Mouse (Mus musculus) midbrain, embryonic 15.5 days (tissue): Measurements from ENCODE around the gene Trim59. TPM values are rescaled to one million over a fixed set of nuclear protein-coding genes. Genes with fewer than 3 reads are reported as not detected.
"Not testable (repeated sequence)": the region's sequence is repeated elsewhere in the genome, so short reads cannot be mapped to it uniquely, and the experiment has no call there.

Source experiments
- ATAC-seq: fragments of 200-750 bp; cut with Nextera tagmentation; replicated peaks from 2 replicates; pipeline ENCODE4 v1.8.0; 2017; ENCODE audit warnings: moderate TSS enrichment
- H3K27ac ChIP-seq: fragments of 300-500 bp; sonication (generic); 2 replicates; pipeline ENCODE4 v1.5.1; 2015; ENCODE audit warnings: mild to moderate bottlenecking, inconsistent platforms
- H3K27me3 ChIP-seq: fragments of 300-500 bp; sonication (generic); replicated peaks from 2 replicates; pipeline ENCODE4 v1.6.1; 2015; ENCODE audit warnings: inconsistent platforms
- H3K36me3 ChIP-seq: fragments of 300-500 bp; sonication (generic); replicated peaks from 2 replicates; pipeline ENCODE4 v1.6.1; 2015; ENCODE audit warnings: inconsistent platforms
- H3K4me1 ChIP-seq: fragments of 300-500 bp; sonication (generic); 2 replicates; pipeline ENCODE4 v1.6.1; 2015; ENCODE audit warnings: inconsistent platforms
- H3K4me2 ChIP-seq: fragments of 300-500 bp; sonication (generic); 2 replicates; pipeline ENCODE4 v1.6.1; 2015; ENCODE audit warnings: inconsistent platforms, mild to moderate bottlenecking, moderate library complexity
- H3K4me3 ChIP-seq: fragments of 300-500 bp; sonication (generic); 2 replicates; pipeline ENCODE4 v1.5.1; 2015; ENCODE audit warnings: mild to moderate bottlenecking, inconsistent platforms
- H3K9ac ChIP-seq: fragments of 300-500 bp; sonication (generic); 2 replicates; pipeline ENCODE4 v1.6.1; 2015; ENCODE audit warnings: mild to moderate bottlenecking, inconsistent platforms
- H3K9me3 ChIP-seq: fragments of 300-500 bp; sonication (generic); 2 replicates; pipeline ENCODE4 v1.6.1; 2016; ENCODE audit warnings: inconsistent platforms
- WGBS: fragments of 180-500 bp; shearing (Covaris S2); methylation state at CpG from one replicate; pipeline ENCODE4 v1.1.7; 2015; ENCODE audit warnings: mixed read lengths; 5-methylcytosine and 5-hydroxymethylcytosine counted together
- polyA plus RNA-seq: library from polyadenylated mRNA; unstranded; fragments of >200 nt; fragmentation: Nextera tagmentation; extraction: Ambion mirVana; gene quantifications from 2 replicates; pipeline ENCODE4 v1.2.1, GENCODE M21; 2015

Trim59 gene
- polyA plus RNA-seq, 1 experiment from 2014 or later: 38.4 TPM

DNA sequence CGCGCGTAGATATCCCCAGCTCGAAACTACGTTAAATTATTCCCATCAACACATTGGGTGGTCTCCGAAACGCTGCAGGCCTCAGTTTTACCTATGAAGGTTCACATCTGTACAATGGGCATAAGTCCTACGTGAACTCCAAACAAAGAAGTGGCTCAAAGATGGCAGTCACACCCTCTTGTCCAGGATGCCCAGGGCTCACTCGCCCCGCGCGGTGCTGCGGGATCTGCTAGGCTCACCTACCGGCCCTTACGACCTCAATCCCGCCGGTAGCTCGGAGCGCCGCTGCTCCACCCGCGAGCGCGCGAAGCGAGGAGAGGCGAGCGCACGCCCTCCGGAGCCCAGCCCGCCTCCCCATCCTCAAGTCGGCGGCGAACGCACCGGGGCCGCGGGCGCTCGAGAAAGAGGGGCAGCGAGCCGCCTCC is 376 bp downstream of the Trim59 start:
- H3K4me2 ChIP-seq: peak overlapping the region; percentile 56
- no peaks in the 10 kb centered on the region for H3K36me3 ChIP-seq
- no peaks in the 10 kb centered on the region for H3K9me3 ChIP-seq
- 0% methylated on average over 38 of the region's 42 CpGs for WGBS
- peaks cover 28% of the 10 kb centered on the region for H3K4me1 ChIP-seq
- no peaks in the 10 kb centered on the region; the same call in 1 of the 2 replicates for H3K27me3 ChIP-seq
- H3K4me3 ChIP-seq: peak overlapping the region; percentile 82
- peak overlapping the region; percentile 93 for H3K27ac ChIP-seq
- H3K9ac ChIP-seq: peak overlapping the region; percentile 85
- peak; percentile 80 for ATAC-seq

DNA sequence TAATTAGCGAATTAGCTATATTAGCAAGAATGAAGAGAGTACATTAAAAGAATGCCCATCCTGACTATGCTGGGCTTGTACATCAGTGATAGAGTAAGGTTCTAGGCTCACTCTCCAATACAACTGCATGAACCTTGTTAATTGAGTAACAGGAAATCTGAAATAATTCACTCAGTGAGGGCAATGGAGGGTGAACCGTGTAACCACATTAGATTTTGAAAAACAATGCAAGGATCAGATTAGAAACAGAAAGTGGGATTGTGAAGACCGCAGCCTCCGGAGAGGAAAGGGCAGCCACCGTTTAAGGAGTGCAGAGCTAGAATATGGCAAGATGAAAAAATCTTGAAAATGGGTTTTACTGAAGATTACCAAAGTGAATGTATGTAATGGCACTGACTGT is 3.3 kb downstream of the Trim59 start:
- H3K36me3 ChIP-seq: no peaks in the 10 kb centered on the region
- H3K27ac ChIP-seq: no peak overlapping the region
- no peak for ATAC-seq
- H3K9ac ChIP-seq: no peak overlapping the region
- peaks cover 28% of the 10 kb centered on the region for H3K4me1 ChIP-seq
- H3K27me3 ChIP-seq: no peaks in the 10 kb centered on the region
- no peaks in the 10 kb centered on the region for H3K9me3 ChIP-seq
- WGBS: 62% methylated on average over 5 of the region's 5 CpGs
- H3K4me2 ChIP-seq: no peak overlapping the region
- H3K4me3 ChIP-seq: no peak overlapping the region

DNA sequence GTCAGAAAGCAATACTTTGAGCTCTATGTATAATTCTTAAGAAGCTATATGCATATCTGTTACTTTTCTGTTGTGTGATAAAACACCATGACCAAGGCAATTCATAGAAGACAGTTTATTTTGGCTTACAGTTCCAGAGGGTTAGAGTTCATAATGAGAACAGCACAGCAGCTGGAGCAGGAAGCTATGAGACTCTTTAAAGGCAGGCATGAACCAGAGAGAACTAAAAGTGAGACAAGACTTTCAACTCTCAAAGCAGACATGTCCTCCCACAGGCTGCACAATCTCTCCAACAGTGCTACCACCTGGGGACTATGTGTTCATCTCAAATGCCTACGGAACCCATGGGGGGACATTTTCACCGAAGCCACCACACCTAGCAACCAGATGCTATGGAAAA is 4.5 kb downstream of the Trim59 start:
- no peak overlapping the region for H3K27ac ChIP-seq
- no peaks in the 10 kb centered on the region for H3K36me3 ChIP-seq
- no peak overlapping the region for H3K4me3 ChIP-seq
- no peaks in the 10 kb centered on the region for H3K9me3 ChIP-seq
- 86% methylated on average over 2 of the region's 2 CpGs for WGBS
- H3K4me1 ChIP-seq: peaks cover 21% of the 10 kb centered on the region
- no peak overlapping the region for H3K9ac ChIP-seq
- no peaks in the 10 kb centered on the region for H3K27me3 ChIP-seq
- ATAC-seq: no peak
- H3K4me2 ChIP-seq: no peak overlapping the region

DNA sequence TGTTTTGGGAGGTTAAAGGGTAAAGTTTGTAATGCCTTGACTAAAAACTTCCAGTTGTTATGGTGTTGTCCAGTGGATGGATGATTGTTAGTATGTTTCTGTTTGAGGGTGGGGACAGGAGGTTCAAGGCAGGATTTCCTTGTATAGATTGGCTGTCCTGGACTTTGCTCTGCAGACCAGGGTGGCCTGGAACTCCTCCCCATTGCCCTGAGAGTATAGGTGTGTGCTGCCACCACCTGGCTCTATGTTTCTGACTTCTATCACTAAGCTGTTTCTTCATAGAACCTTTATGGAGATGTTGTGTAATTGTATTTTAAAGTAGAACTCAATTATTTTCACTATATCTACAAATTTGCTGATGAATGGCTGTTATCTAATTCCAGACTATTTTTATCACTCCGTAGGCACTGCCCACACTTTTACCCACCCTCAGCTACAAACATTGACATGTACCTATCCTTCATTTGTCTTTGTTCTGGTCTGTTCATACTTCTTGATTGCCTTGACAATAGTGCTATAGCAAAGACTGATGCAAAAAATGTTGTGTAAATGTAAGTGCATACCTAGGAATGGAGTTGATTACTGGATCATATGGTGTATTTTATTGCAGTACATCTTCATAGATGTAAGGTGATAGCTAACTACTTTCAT is 18.3 kb downstream of the Trim59 start:
- H3K4me3 ChIP-seq: no peak overlapping the region
- no peak overlapping the region for H3K9ac ChIP-seq
- no peaks in the 10 kb centered on the region for H3K9me3 ChIP-seq
- no peak for ATAC-seq
- H3K4me2 ChIP-seq: no peak overlapping the region
- H3K27ac ChIP-seq: no peak overlapping the region
- H3K4me1 ChIP-seq: no peaks in the 10 kb centered on the region
- H3K36me3 ChIP-seq: no peaks in the 10 kb centered on the region; the same call in 1 of the 2 replicates
- H3K27me3 ChIP-seq: no peaks in the 10 kb centered on the region
- 95% methylated on average over 1 of the region's 1 CpGs for WGBS

DNA sequence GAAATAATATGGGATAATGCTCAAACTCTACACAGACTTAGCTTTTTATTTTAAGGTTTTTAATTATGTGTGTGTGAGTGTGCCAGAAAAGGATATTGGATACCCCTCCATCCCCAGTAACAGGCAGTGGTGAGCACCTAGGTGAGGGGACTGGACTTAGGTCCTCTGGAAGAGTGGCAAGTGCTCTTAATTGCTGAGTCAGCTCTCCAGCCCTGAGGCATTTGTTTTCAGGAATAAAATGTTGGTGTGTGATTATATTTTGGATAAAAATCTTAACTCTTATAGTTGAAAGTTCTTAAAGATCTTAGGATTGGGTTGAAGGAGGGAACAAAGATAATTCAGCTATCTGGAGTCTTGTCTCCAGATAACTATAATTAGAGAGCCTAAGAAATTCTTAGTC is 23.8 kb downstream of the Trim59 start:
- Histone ChIP-seq H3K9ac (no peak overlapping the region), H3K4me3 (no peak overlapping the region), H3K4me1 (no peaks in the 10 kb centered on the region), H3K27ac (no peak overlapping the region), H3K27me3 (no peaks in the 10 kb centered on the region), H3K36me3 (no peaks in the 10 kb centered on the region; the same call in 1 of the 2 replicates), H3K9me3 (no peaks in the 10 kb centered on the region), H3K4me2 (no peak overlapping the region)
- ATAC-seq: no peak

DNA sequence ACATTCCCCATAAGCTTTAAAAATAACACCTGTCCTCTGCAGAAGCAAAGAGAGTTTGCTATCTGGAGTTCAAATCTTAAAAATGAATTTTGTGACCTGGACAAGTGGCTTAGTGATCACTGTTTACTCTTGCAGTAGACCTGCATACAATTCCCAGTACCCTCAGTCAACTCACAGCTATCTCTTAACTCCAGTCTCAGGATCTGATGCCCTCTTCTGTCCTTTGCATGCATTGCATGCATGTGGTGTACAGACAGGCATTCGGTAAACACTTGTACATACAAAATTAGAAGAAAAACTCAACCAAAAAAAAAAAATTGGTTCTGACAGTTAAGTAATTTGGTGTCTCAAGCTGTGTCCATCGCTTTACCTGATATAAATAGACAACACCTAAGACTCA is 24.3 kb downstream of the Trim59 start:
- no peaks in the 10 kb centered on the region for H3K4me1 ChIP-seq
- ATAC-seq: no peak
- WGBS: 92% methylated on average over 2 of the region's 2 CpGs
- no peak overlapping the region for H3K4me3 ChIP-seq
- no peak overlapping the region for H3K4me2 ChIP-seq
- no peak overlapping the region for H3K27ac ChIP-seq
- no peak overlapping the region for H3K9ac ChIP-seq
- no peaks in the 10 kb centered on the region for H3K27me3 ChIP-seq
- no peaks in the 10 kb centered on the region; the same call in 1 of the 2 replicates for H3K36me3 ChIP-seq
- H3K9me3 ChIP-seq: no peaks in the 10 kb centered on the region

DNA sequence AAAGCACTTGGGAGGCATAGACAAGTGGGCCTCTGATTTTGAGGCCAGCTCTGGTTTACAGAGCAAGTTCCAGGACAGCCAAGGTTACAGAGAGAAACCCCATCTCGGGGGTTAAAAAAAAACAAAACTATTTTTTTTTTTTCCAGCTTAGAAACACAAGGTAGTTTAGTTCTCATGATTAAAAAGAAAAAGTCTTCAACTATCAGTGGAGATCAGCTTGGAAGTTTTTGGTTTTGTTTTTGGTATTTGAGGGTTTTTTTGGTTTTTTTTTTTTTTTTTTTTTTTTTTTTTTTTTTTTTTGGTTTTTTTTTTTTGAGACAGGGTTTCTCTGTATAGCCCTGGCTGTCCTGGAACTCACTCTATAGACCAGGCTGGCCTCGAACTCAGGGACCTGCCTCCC is 25.9 kb downstream of the Trim59 start:
- not testable (repeated sequence) for H3K9me3 ChIP-seq, H3K36me3 ChIP-seq, H3K27ac ChIP-seq, H3K27me3 ChIP-seq, H3K4me3 ChIP-seq, ATAC-seq, H3K4me2 ChIP-seq, H3K4me1 ChIP-seq, H3K9ac ChIP-seq
- WGBS: 98% methylated on average over 2 of the region's 2 CpGs

DNA sequence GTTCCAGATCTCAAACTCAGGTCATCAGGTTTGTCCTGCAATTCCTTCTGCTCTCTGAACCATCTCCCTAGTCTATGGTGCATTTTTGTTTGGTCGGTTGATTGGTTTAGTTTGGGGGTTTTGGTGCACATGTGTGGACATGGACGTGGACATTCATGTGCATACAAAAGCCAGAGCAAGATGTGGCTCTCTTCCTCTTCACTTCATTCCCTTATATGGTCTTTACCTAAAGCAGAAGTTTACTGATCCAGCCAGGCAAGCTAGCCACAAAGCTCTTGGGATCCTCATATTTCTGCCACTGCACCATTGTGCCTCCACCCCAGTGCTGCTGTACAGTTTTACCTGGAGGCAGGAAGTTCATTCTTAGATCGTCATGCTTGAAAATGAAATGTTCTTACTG is 27.4 kb downstream of the Trim59 start:
- no peak for ATAC-seq
- Histone ChIP-seq H3K27ac (no peak overlapping the region), H3K9ac (no peak overlapping the region), H3K9me3 (no peaks in the 10 kb centered on the region), H3K4me3 (no peak overlapping the region), H3K4me1 (no peaks in the 10 kb centered on the region), H3K27me3 (no peaks in the 10 kb centered on the region), H3K4me2 (no peak overlapping the region), H3K36me3 (no peaks in the 10 kb centered on the region)
- 95% methylated on average over 3 of the region's 3 CpGs for whole genome bisulfite sequencing

DNA sequence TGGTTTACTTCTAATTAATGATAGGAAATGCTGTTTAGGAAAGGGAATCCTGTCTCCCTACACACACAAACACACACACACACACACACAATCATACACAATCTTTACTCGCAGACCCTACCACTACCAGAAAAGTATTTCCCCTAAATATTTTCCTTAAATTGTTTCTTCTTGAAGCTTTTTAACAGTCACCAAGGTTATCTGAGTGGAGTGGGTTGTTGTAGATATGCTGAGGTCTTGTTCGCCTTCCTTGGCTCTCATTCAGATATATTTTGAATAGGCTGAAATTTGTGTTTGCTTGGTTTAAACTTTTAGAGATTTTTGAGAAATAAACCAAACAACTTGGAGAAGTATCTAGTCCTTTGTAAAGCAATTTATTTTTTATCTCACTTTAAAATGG is 35.7 kb downstream of the Trim59 start:
- Histone ChIP-seq H3K4me3 (no peak overlapping the region), H3K27me3 (no peaks in the 10 kb centered on the region), H3K9ac (no peak overlapping the region), H3K9me3 (no peaks in the 10 kb centered on the region), H3K4me1 (peaks cover 18% of the 10 kb centered on the region), H3K36me3 (no peaks in the 10 kb centered on the region), H3K27ac (no peak overlapping the region), H3K4me2 (no peak overlapping the region)
- WGBS: 92% methylated on average over 2 of the region's 2 CpGs
- no peak for ATAC-seq

DNA sequence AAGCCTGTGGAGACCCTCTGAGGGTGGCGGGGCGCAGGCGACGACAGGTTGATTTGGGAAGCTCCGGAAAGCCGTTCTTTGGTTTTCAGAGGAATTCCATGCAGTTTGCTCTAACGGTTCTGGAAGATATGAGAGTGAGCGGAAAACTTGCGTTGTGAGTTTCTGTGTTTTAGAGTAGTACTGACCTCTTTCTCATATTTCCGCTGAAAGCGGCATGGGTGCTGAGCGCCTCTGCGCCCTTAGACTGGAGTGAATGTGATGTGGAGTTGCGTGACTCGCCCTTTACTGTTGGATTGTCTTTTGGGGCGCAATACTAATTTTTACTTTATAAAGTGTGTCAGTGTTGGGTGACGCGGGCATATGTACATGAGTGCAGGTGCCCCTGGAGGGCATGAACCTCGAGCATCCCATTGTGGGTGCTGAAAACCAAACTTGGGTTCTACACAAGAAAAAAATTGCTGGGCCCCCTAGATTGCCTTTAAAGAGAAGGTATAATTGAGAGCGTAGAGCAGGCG is 38.3 kb downstream of the Trim59 start:
- Histone ChIP-seq H3K27me3 (no peaks in the 10 kb centered on the region), H3K4me1 (peaks cover 26% of the 10 kb centered on the region), H3K4me3 (peak overlapping the region; percentile 94), H3K4me2 (peak overlapping the region; percentile 99), H3K9ac (peak overlapping the region; percentile 63), H3K9me3 (no peaks in the 10 kb centered on the region), H3K36me3 (no peaks in the 10 kb centered on the region), H3K27ac (peak overlapping the region; percentile 83)
- 4% methylated on average over 21 of the region's 21 CpGs for WGBS
- ATAC-seq: no peak

DNA sequence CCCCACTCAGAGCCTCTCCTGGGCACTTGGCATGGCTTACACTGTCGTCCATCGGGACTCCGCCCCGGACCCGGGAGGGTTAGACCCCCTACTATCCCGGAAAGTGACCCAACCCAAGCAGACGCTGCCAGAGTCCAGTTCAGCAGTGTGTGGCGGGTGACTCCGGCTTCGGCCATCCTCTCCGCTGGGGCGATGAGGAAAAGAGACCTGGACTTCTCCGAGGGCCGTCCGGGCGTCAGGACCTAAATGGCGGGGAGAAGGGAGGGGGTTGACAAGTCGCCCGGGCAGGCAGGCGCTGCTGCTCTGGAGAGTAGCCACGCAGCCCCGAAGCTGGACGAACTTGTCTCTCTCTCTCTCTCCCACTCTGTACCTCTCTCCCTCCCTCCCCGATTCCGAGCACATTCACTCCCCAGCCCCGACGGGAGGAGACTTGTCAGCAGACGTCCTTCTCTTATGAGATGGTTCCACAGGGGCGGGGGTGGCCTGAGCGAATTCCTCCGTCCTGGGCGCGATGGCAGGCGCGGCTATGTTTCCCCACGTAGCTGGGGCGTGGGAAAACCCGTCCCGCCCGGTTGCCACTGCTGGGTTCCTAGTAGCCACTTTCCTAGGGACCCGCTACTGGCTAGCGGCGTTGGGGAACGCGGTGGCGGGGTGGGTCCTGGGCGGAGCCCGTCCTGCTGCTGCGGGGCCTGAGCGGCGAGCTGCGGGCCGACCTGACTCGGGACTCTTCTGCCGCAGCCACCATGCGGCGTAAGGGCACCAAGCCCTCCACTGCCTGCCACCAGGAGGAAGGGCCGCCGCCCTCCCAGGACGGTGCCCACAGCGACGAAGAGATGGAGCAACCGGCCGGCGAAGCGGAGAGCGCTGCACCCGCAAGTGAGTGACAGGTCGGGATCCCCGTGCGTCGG is 39.0 kb downstream of the Trim59 start:
- no peaks in the 10 kb centered on the region for H3K36me3 ChIP-seq
- ATAC-seq: peak; percentile 29
- H3K27me3 ChIP-seq: no peaks in the 10 kb centered on the region
- H3K9me3 ChIP-seq: no peaks in the 10 kb centered on the region
- peak overlapping the region; percentile 63 for H3K9ac ChIP-seq
- peak overlapping the region; percentile 99 for H3K4me2 ChIP-seq
- H3K4me1 ChIP-seq: peaks cover 26% of the 10 kb centered on the region
- H3K4me3 ChIP-seq: peak overlapping the region; percentile 94
- H3K27ac ChIP-seq: peak overlapping the region; percentile 83
- WGBS: under 1% methylated on average over 72 of the region's 72 CpGs

DNA sequence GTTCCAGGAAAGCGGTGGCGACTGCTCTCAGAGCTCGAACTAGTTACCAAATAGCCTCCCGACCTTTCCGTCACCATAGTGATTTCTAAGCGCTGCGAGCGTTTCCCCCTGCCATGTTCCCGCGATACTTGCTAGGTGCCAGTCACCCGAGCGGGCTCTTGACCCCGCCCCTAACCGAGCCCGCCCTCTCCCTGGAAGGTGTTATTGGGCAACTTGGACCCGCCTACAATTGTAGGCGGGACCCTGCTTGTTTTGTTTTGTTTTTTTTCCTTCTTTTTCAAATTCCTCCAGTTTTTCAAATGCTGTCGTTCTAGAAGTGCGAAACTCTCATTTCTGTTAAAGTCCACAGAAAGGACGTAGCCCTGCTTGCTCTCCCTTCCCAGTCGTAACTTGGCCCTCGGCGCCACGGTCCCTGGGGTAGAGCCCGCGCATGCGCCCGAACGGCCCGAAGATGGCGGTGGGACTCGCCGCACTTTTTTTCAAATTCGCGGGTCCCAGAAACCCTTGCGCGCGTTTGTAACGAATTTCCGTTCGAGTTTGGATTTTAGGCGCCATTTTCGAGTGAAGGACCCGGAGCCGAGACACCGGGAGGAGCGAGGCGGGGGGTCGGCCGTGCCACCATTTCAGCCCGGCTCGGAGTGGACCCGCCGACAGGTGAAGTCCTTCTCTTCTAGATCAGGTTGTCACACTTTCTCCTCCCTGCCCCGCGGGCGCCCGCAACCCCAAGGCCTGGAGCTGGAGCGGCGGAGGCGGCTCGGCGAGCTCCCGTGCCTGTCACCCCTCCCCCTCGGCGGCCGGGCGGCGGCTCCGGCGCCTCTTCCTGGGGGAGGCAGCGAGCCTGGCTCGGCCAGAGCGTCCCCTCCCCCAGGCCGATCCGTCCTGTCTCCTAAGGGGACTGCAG is 39.9 kb downstream of the Trim59 start, which contains the start of the genes Ift80 and Smc4:
Gene Ift80, minus strand, starts transcription at position 134 of the 901 bp plus-strand sequence.
Gene Smc4, plus strand, starts transcription at position 302 of the 901 bp plus-strand sequence.
- WGBS: under 1% methylated on average over 65 of the region's 76 CpGs
- H3K4me2 ChIP-seq: peak within 1 kb of the TSS; percentile 99
- peak; percentile 98 for ATAC-seq
- no peaks in the 10 kb centered on the region for H3K27me3 ChIP-seq
- H3K4me1 ChIP-seq: peaks cover 26% of the 10 kb centered on the region
- H3K36me3 ChIP-seq: no peaks in the 10 kb centered on the region
- no peaks in the 10 kb centered on the region for H3K9me3 ChIP-seq
- H3K27ac ChIP-seq: peak within 1 kb of the TSS; percentile 83
- peak within 1 kb of the TSS; percentile 63 for H3K9ac ChIP-seq
- peak within 1 kb of the TSS; percentile 94 for H3K4me3 ChIP-seq
